Mouse (Mus musculus) MEL-GATA-1-ER (cell line): Measurements from ENCODE around the gene Drd4.

Source experiments
- DNase-seq: peaks from one replicate; pipeline ENCODE4 v3.0.0-alpha.2; 2012; ENCODE audit warnings: low read depth; ENCODE audit errors: extremely low read depth

Drd4 gene

GRCm38 (mm10) chr7:141292583-141293388, 980 bp downstream of the Drd4 start:
- no peak for DNase-seq

GRCm38 (mm10) chr7:141293852-141294471, 2.2 kb downstream of the Drd4 start:
- no peak for DNase-seq

GRCm38 (mm10) chr7:141294479-141294878, 2.7 kb downstream of the Drd4 start:
- no peak for DNase-seq

GRCm38 (mm10) chr7:141297926-141298650, 6.3 kb downstream of the Drd4 start:
- no peak for DNase-seq

GRCm38 (mm10) chr7:141299175-141299574, 7.4 kb downstream of the Drd4 start:
- DNase-seq = no peak

GRCm38 (mm10) chr7:141301386-141301785, 9.6 kb downstream of the Drd4 start:
- no peak for DNase-seq

GRCm38 (mm10) chr7:141302702-141303268, 11.0 kb downstream of the Drd4 start:
- DNase-seq = no peak

GRCm38 (mm10) chr7:141304537-141304936, 12.7 kb downstream of the Drd4 start:
- DNase-seq = no peak

- no peak for DNase-seq
Measured at GRCm38 (mm10) chr7:141314416-141314815, 22.6 kb downstream of the Drd4 start.

GRCm38 (mm10) chr7:141315076-141315475, 23.3 kb downstream of the Drd4 start:
- DNase-seq = no peak

GRCm38 (mm10) chr7:141315974-141316373, 24.2 kb downstream of the Drd4 start:
- DNase-seq = no peak

- DNase-seq = no peak
Measured at GRCm38 (mm10) chr7:141317619-141318132, 25.9 kb downstream of the Drd4 start.

GRCm38 (mm10) chr7:141319446-141319845, 27.6 kb downstream of the Drd4 start:
- no peak for DNase-seq

- DNase-seq = no peak
Measured at GRCm38 (mm10) chr7:141324686-141325085, 32.9 kb downstream of the Drd4 start.

- no peak for DNase-seq
Measured at GRCm38 (mm10) chr7:141326546-141327446, 35.0 kb downstream of the Drd4 start.

- peak; percentile 86 for DNase-seq
Measured at GRCm38 (mm10) chr7:141327469-141328372, 35.9 kb downstream of the Drd4 start, which contains the start of the genes Deaf1 and Tmem80. TSS of gene Deaf1 (minus strand) at chr7:141327690. TSS of gene Tmem80 (plus strand) at chr7:141327739.

GRCm38 (mm10) chr7:141328373-141328990, 36.7 kb downstream of the Drd4 start:
- peak; percentile 23 for DNase-seq

GRCm38 (mm10) chr7:141330706-141331105, 38.9 kb downstream of the Drd4 start:
- DNase-seq = no peak

- DNase-seq = no peak
Measured at GRCm38 (mm10) chr7:141331990-141332389, 40.2 kb downstream of the Drd4 start.
